Mouse (Mus musculus): ENCODE measurements around the gene Pus7l. TPM values are rescaled to one million over a fixed set of nuclear protein-coding genes. Genes with fewer than 3 reads are reported as not detected.

Gene Pus7l
- polyA plus RNA-seq, 1 experiment from 2014 or later = 9.7 TPM

DNA sequence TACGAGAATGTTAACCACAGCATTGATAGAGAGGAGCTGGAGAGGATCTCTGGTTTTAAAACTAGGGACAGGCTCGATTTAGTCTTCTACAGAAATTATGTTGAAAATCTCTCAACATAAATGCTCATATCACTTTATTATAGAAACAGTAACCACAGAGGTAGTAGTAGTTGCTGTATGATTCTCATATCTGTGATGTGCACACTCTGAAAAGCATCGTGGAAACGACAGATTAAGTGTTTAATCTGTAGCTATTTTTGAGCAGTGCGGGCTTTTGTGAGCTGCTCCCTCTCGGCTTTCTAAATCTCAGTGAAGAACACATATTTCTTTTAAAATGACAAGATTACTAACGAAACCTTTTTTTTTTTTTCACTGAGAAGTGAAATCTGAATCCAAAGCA, 7.8 kb downstream of the Pus7l start:
- Histone ChIP-seq H3K4me3 (no peak overlapping the region), H3K27ac (no peak overlapping the region), H3K4me1 (no peaks in the 10 kb centered on the region), H3K4me2 (no peak overlapping the region), H3K36me3 (peaks cover 8% of the 10 kb centered on the region; the same call in 1 of the 2 replicates), H3K9me3 (no peaks in the 10 kb centered on the region), H3K27me3 (no peaks in the 10 kb centered on the region), H3K9ac (no peak overlapping the region)
- ATAC-seq (ENCODE audit: insufficient number of reproducible peaks, low FRiP score, low TSS enrichment, low read depth) = no peak
- 88% methylated on average over 7 of the region's 7 CpGs for WGBS

DNA sequence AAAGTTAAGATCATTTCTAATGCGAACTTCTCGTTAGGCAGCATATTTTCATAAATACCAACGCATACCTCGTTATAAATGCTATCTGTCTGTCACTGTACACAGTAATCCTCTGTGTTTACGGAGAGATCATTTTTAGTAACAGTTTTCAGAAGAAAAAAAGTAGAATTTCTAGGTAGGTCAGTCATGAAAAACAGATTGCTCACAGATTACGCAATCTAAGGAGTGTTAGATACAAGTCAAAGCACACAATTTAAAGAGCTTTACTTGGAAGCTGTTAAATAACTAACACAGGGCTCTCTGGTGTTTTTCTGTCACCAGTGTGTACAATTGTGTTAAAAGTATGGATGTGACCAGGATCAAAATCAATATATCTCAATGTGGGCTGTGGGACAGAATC, 10.4 kb downstream of the Pus7l start:
- Histone ChIP-seq H3K4me1 (no peaks in the 10 kb centered on the region), H3K9me3 (no peaks in the 10 kb centered on the region), H3K4me2 (no peak overlapping the region), H3K4me3 (no peak overlapping the region), H3K9ac (no peak overlapping the region), H3K36me3 (peaks cover 12% of the 10 kb centered on the region), H3K27ac (no peak overlapping the region), H3K27me3 (no peaks in the 10 kb centered on the region)
- WGBS = 86% methylated on average over 6 of the region's 6 CpGs
- no peak for ATAC-seq (ENCODE audit: insufficient number of reproducible peaks, low FRiP score, low TSS enrichment, low read depth)

DNA sequence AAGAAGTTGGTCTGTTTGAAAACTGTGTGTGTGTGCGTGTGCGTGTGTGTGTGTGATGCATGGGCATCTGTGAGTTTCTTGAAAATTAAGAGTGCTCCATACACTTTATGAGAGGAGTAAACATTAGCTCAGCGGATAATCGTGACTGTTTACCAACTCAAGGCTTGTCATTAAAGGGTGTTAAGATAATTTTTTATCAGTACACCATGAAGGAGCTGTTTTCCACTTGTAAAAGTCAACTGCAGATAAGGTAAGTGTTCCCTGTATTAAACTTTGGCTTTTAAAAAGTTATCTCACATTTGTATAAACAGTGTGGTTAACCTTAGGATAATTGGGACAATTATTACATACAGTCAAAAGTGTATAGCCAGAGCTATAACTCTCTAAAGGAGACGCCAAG, 11.0 kb downstream of the Pus7l start:
- ATAC-seq (ENCODE audit: insufficient number of reproducible peaks, low FRiP score, low TSS enrichment, low read depth) = no peak
- H3K36me3 ChIP-seq = peaks cover 18% of the 10 kb centered on the region
- no peak overlapping the region for H3K27ac ChIP-seq
- H3K4me1 ChIP-seq = no peaks in the 10 kb centered on the region
- H3K9me3 ChIP-seq = no peaks in the 10 kb centered on the region
- H3K27me3 ChIP-seq = no peaks in the 10 kb centered on the region
- no peak overlapping the region for H3K4me3 ChIP-seq
- WGBS = 90% methylated on average over 5 of the region's 5 CpGs
- H3K4me2 ChIP-seq = no peak overlapping the region
- H3K9ac ChIP-seq = no peak overlapping the region

DNA sequence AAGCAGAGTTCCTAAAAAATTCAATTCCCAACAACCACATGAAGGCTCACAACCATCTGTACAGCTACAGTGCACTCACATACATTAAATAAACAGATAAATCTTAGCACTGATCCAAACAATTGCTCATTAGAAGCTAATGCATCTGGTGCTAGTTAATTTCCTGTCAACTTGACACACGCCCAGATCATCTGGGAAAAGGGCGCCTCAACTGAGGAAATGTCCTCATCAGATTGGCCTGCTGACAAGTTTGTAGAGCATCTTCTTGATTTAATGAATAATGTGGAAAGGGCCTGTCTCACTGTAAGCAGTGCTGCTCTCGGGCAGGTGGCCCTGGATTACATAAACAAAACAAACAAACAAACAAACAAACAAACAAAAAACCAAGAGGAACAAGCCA, 12.8 kb downstream of the Pus7l start:
- Histone ChIP-seq H3K9me3 (no peaks in the 10 kb centered on the region), H3K4me3 (no peak overlapping the region), H3K27me3 (no peaks in the 10 kb centered on the region), H3K4me1 (no peaks in the 10 kb centered on the region), H3K27ac (no peak overlapping the region), H3K4me2 (no peak overlapping the region), H3K36me3 (peaks cover 25% of the 10 kb centered on the region), H3K9ac (no peak overlapping the region)
- no peak for ATAC-seq (ENCODE audit: insufficient number of reproducible peaks, low FRiP score, low TSS enrichment, low read depth)
- WGBS = 72% methylated on average over 3 of the region's 3 CpGs

DNA sequence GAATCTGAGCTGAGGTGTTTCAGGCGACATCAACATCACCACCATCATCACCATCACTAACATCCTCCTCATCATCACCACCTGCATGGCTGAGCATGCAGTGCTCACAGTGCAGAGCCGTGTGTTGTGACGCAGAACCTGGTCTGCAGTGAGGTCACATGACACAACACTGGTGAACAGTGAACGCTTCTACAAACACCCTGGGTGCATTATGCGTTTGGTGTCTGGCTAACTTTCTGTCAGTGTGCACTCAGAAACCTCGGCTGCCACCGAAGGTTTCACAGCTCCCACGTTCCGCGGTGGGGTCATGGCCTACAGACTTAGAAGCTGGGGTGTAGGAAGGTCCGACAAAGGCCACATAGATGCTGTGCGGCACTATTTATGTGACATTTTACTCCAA, 18.4 kb downstream of the Pus7l start:
- WGBS = 85% methylated on average over 12 of the region's 12 CpGs
- no peak for ATAC-seq (ENCODE audit: insufficient number of reproducible peaks, low FRiP score, low TSS enrichment, low read depth)

DNA sequence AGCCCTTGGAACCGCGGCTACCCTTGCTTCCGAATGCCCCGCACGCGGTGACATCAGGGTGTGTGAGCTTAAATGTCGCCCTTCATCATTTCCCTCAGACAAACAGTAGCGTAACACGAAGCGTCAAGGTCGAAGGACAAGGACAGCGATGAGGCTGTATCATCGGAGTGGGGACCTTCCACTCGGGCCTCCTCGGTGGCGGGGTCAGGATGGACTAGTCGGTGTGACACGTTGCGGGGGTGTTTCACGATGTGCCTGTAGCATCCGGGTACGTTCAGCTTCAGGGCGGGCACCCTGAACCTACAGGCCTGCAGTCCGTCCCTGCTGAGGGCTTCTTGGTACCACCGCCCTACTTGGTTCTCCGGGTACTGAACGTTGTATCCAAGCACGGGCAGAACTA, 20.1 kb downstream of the Pus7l start:
- 87% methylated on average over 28 of the region's 28 CpGs for WGBS

More for the DNA sequence above, 18.4 kb downstream of the Pus7l start:
- no peaks in the 10 kb centered on the region for H3K9me3 ChIP-seq
- H3K27me3 ChIP-seq = no peaks in the 10 kb centered on the region
- no peak overlapping the region for H3K4me3 ChIP-seq
- H3K27ac ChIP-seq = no peak overlapping the region
- no peaks in the 10 kb centered on the region for H3K4me1 ChIP-seq
- H3K4me2 ChIP-seq = no peak overlapping the region
- no peak overlapping the region for H3K9ac ChIP-seq
- peaks cover 21% of the 10 kb centered on the region; the same call in 1 of the 2 replicates for H3K36me3 ChIP-seq

DNA sequence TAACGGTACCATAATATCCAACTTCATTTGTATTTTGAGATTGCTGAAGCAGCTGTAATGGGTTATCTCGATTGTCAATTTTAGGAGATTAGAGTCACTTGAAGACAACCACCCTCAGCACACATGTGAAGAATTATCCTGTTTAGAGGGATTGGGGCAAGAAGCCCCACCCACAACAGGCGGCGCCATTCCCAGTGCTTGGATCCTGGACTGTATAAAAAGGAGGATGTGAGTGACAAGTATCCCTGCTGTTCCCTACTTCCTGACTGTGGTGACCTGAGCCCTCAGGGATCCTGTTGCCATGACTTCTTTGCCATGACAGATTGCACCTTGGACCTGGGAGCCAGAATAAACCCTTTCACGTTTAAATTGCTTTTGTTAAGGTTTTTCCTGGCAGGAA, 22.4 kb downstream of the Pus7l start:
- peaks cover 9% of the 10 kb centered on the region; the same call in 1 of the 2 replicates for H3K36me3 ChIP-seq
- no peak overlapping the region for H3K4me2 ChIP-seq
- WGBS = 73% methylated on average over 5 of the region's 5 CpGs
- no peak overlapping the region for H3K4me3 ChIP-seq
- no peaks in the 10 kb centered on the region for H3K9me3 ChIP-seq
- H3K27me3 ChIP-seq = no peaks in the 10 kb centered on the region
- ATAC-seq (ENCODE audit: insufficient number of reproducible peaks, low FRiP score, low TSS enrichment, low read depth) = no peak
- no peak overlapping the region for H3K9ac ChIP-seq
- H3K4me1 ChIP-seq = no peaks in the 10 kb centered on the region
- H3K27ac ChIP-seq = no peak overlapping the region

More for the DNA sequence above, 20.1 kb downstream of the Pus7l start:
- Histone ChIP-seq H3K27me3 (no peaks in the 10 kb centered on the region), H3K36me3 (peaks cover 18% of the 10 kb centered on the region; the same call in 1 of the 2 replicates), H3K9me3 (no peaks in the 10 kb centered on the region), H3K27ac (no peak overlapping the region), H3K4me2 (no peak overlapping the region), H3K4me1 (no peaks in the 10 kb centered on the region), H3K4me3 (no peak overlapping the region), H3K9ac (no peak overlapping the region)
- ATAC-seq (ENCODE audit: insufficient number of reproducible peaks, low FRiP score, low TSS enrichment, low read depth) = no peak

DNA sequence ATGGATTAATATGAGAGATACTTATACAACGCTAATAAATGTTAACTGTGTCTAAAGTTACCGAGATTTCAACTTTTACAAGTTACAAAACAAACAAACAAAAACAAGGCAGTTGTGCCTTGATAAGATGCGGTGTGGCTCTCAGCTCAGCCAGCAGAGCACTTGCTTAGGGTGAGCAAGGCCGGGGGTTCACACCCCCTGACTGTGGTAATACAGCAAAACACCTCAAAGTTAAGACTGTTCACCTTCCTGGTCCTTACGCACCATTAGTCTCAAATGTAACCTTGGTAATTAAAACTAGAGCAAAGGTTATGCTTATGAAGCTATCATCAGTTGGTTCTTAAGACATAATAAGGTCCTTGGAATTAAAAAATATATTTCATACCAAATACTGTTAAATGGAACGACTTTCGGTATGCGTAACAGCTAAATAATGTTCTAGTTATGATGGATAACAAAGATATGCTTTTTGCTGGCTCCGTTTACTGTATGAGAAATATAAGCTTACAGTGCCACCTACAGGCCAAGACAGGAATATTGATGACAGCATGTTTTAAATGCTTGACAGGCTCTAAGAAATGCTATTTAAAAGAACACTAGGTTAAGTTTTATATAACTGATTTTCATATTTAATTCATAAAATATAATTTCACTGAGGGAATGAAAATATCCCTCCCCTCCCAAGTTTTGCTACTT, 23.0 kb downstream of the Pus7l start:
- H3K4me3 ChIP-seq = no peak overlapping the region
- no peak overlapping the region for H3K4me2 ChIP-seq
- H3K4me1 ChIP-seq = no peaks in the 10 kb centered on the region
- H3K9me3 ChIP-seq = no peaks in the 10 kb centered on the region
- H3K36me3 ChIP-seq = peaks cover 4% of the 10 kb centered on the region; the same call in 1 of the 2 replicates
- ATAC-seq (ENCODE audit: insufficient number of reproducible peaks, low FRiP score, low TSS enrichment, low read depth) = no peak
- H3K9ac ChIP-seq = no peak overlapping the region
- no peaks in the 10 kb centered on the region for H3K27me3 ChIP-seq
- no peak overlapping the region for H3K27ac ChIP-seq
- WGBS = 33% methylated on average over 9 of the region's 9 CpGs

DNA sequence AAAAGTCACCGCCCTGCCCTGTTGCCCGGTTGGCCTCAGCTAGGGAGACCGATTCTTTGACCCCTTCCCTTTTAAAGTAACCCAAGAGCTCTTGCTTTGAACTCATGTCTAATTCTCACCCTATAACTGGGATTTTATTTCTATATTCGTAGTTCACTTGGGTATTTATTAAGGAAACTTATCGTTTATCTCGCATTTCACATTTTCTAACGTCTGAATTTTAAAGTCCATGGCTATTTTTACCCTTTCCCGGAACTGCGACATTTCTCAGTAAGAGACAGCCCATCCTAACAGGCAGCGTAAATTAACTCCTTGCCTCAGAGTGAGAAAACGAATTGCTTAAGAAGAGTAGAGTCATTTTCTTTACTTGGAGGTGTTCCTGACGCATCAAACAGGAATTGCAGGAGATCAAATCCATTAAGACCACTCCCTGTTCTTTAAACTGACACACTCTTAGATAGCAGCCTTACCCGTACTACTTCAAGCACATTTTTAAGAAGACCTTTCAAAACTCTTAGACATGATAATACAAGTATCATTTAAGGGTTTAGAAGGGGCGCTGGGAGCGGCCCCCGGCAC, 25.3 kb downstream of the Pus7l start:
- Histone ChIP-seq H3K9ac (no peak overlapping the region), H3K27me3 (no peaks in the 10 kb centered on the region), H3K4me2 (no peak overlapping the region), H3K4me1 (no peaks in the 10 kb centered on the region), H3K4me3 (no peak overlapping the region), H3K27ac (no peak overlapping the region), H3K36me3 (no peaks in the 10 kb centered on the region), H3K9me3 (no peaks in the 10 kb centered on the region)
- ATAC-seq (ENCODE audit: insufficient number of reproducible peaks, low FRiP score, low TSS enrichment, low read depth) = no peak
- WGBS = 66% methylated on average over 16 of the region's 16 CpGs

DNA sequence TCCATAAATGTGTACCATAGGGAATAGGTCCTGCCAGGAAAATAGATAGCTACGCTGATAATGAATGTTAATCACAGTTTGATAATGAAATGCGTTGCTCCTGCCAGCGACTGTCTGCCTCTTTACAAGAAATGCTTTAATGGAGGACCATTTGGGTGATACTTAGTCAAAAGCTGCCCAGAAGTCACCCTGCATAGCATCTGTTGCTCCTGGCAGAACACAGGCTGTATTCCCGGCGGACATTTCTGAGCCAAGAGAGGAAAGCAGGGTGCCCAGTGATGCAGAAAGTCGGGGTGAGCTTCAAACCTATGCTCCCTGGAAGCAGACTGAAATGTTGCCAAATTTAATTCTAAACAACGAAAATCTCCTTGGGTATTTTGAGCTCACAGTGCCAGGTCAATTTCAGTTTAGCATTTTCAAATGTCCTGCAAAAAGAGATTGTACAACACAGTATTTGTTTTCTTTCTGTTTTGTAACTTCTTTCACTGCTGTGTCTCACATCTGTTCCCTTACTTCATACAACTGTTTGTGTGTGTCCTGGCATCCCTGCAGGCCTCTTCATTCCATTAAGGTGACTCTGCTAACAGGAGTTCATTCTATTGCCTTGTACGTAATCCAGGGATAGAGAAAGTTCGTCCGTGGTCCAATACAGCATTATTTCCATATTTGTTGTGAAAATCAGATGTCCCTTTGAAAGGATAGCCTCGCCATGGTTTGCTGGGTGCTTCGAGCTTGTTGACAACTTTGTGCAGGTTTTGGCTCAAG, 39.7 kb downstream of the Pus7l start:
- no peak overlapping the region for H3K4me3 ChIP-seq
- no peaks in the 10 kb centered on the region for H3K4me1 ChIP-seq
- H3K4me2 ChIP-seq = no peak overlapping the region
- no peaks in the 10 kb centered on the region for H3K9me3 ChIP-seq
- no peak for ATAC-seq (ENCODE audit: insufficient number of reproducible peaks, low FRiP score, low TSS enrichment, low read depth)
- no peak overlapping the region for H3K27ac ChIP-seq
- 79% methylated on average over 12 of the region's 12 CpGs for WGBS
- H3K27me3 ChIP-seq = no peaks in the 10 kb centered on the region
- H3K36me3 ChIP-seq = no peaks in the 10 kb centered on the region
- H3K9ac ChIP-seq = no peak overlapping the region

DNA sequence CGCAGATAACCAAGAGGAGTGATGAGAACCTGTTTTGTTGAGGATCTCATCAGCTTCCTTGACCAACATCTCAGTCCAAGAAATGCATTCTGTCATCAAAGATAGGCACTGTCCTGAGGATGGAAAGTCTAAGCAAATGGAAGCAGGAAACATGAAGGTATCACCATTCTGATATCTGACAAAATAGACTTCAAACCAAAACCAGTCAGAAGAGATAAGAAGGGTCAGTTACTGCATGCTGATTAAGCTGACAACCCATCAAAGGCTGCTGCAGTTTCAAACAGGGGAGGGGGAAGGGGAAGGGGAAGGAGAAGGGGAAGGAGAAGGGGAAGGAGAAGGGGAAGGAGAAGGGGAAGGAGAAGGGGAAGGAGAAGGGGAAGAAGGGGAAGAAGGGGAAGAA, 44.1 kb downstream of the Pus7l start:
- H3K27me3 ChIP-seq = no peaks in the 10 kb centered on the region
- no peak for ATAC-seq (ENCODE audit: insufficient number of reproducible peaks, low FRiP score, low TSS enrichment, low read depth)
- no peak overlapping the region for H3K4me3 ChIP-seq
- H3K9me3 ChIP-seq = no peaks in the 10 kb centered on the region
- H3K36me3 ChIP-seq = no peaks in the 10 kb centered on the region
- H3K4me2 ChIP-seq = no peak overlapping the region
- H3K4me1 ChIP-seq = no peaks in the 10 kb centered on the region
- WGBS = 82% methylated on average over 1 of the region's 1 CpGs
- H3K27ac ChIP-seq = no peak overlapping the region
- H3K9ac ChIP-seq = no peak overlapping the region

DNA sequence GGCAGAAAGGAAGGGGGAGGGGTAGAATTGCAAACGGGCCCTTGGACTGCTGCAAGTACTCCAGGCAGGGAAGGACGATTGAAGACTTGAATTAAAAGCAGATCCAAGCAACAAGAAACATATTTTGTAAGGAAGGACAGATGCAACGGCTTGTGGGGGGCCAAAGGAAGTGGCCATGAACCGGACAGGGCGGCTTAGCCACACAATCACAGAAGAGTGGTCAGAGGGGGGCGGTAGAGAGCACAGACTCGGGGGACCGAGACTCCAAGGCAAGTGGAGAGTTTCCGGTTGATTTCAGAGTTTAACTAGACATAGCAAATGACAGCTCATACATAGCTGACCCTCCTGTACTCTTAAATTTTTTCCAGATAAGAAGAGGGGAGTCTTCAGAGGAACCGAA, 47.4 kb downstream of the Pus7l start:
- no peaks in the 10 kb centered on the region for H3K27me3 ChIP-seq
- no peak overlapping the region for H3K4me3 ChIP-seq
- H3K4me1 ChIP-seq = no peaks in the 10 kb centered on the region
- H3K9ac ChIP-seq = no peak overlapping the region
- no peaks in the 10 kb centered on the region for H3K36me3 ChIP-seq
- H3K9me3 ChIP-seq = no peaks in the 10 kb centered on the region
- H3K4me2 ChIP-seq = no peak overlapping the region
- no peak overlapping the region for H3K27ac ChIP-seq
- 60% methylated on average over 10 of the region's 10 CpGs for WGBS
- ATAC-seq (ENCODE audit: insufficient number of reproducible peaks, low FRiP score, low TSS enrichment, low read depth) = no peak
